Mouse (Mus musculus) lung, postnatal 0 days (tissue): Measurements from ENCODE around the gene Catip.

Source experiments
- CTCF ChIP-seq: IDR thresholded peaks from 2 replicates; pipeline ENCODE4 v1.5.1; 2016; ENCODE audit warnings: antibody characterized with exemption, mild to moderate bottlenecking
- EP300 ChIP-seq: IDR thresholded peaks from 2 replicates; pipeline ENCODE4 v1.6.1; 2016; ENCODE audit warnings: antibody characterized with exemption, mild to moderate bottlenecking, control low read depth

DNA sequence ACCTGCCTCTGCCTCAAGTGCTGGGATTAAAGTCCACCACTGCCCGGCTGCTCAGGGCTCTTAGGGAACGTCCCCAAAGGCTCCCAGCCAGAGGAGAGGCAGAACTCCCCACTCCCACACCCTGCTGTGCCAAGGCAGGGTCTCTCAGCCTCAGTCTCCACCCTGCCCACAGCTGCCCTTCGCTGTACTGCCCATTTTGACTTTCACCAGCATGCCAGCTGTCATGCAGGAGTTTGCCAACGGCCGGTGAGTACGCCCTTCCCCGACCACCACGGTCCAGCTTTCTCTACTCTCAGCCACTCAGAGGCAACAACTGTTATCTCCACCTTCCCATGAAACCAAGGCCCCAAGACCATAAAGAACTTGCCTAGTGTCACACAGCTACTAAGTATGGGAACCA, 22.6 kb downstream of the Catip start:
- TF ChIP-seq EP300, result no peak
- TF ChIP-seq CTCF, result no peak
